Mouse (Mus musculus): ENCODE measurements at regions not wholly inside any gene's neighbourhood (a gene's known extent, or its start where the extent isn't known, plus 50 kb on each side); places are given as distances from the start of the nearest gene placed in this dataset.

- Histone ChIP-seq H3K36me3 (ENCODE audit: control insufficient read depth, insufficient read depth, low read length) (no peaks in the 10 kb centered on the region), H3K9ac (ENCODE audit: low read length) (no peak overlapping the region), H3K9me3 (replicated peaks; ENCODE audit: control insufficient read depth, low read length) (no peaks in the 10 kb centered on the region), H3K4me3 (replicated peaks; ENCODE audit: low read length) (no peak overlapping the region), H3K4me2 (ENCODE audit: low read depth, low read length) (no peak overlapping the region), H3K27me3 (ENCODE audit: control insufficient read depth, insufficient read depth, low read length) (no peaks in the 10 kb centered on the region), H3K4me1 (ENCODE audit: control insufficient read depth, insufficient read depth, low read length) (no peaks in the 10 kb centered on the region), H3K27ac (ENCODE audit: low read length) (no peak overlapping the region)
- ATAC-seq (ENCODE audit: insufficient read depth, low FRiP score): no peak
- 76% methylated on average over 1 of the region's 1 CpGs for WGBS
Measured at GRCm38 (mm10) chr12:26770753-26771583, 302.0 kb downstream of the Cmpk2 start.

GRCm38 (mm10) chr12:26767551-26767950, 298.5 kb downstream of the Cmpk2 start:
- Histone ChIP-seq H3K4me2 (ENCODE audit: low read depth, low read length) (no peak overlapping the region), H3K9ac (ENCODE audit: low read length) (no peak overlapping the region), H3K27me3 (ENCODE audit: control insufficient read depth, insufficient read depth, low read length) (no peaks in the 10 kb centered on the region), H3K36me3 (ENCODE audit: control insufficient read depth, insufficient read depth, low read length) (no peaks in the 10 kb centered on the region), H3K9me3 (replicated peaks; ENCODE audit: control insufficient read depth, low read length) (no peaks in the 10 kb centered on the region), H3K4me3 (replicated peaks; ENCODE audit: low read length) (no peak overlapping the region), H3K4me1 (ENCODE audit: control insufficient read depth, insufficient read depth, low read length) (no peaks in the 10 kb centered on the region), H3K27ac (ENCODE audit: low read length) (no peak overlapping the region)
- no peak for ATAC-seq (ENCODE audit: insufficient read depth, low FRiP score)
- 67% methylated on average over 3 of the region's 3 CpGs for WGBS

GRCm38 (mm10) chr12:26758657-26759325, 289.8 kb downstream of the Cmpk2 start:
- Histone ChIP-seq H3K9me3 (replicated peaks; ENCODE audit: control insufficient read depth, low read length) (no peaks in the 10 kb centered on the region), H3K27me3 (ENCODE audit: control insufficient read depth, insufficient read depth, low read length) (no peaks in the 10 kb centered on the region), H3K27ac (ENCODE audit: low read length) (no peak overlapping the region), H3K4me3 (replicated peaks; ENCODE audit: low read length) (no peak overlapping the region), H3K9ac (ENCODE audit: low read length) (no peak overlapping the region), H3K36me3 (ENCODE audit: control insufficient read depth, insufficient read depth, low read length) (no peaks in the 10 kb centered on the region), H3K4me1 (ENCODE audit: control insufficient read depth, insufficient read depth, low read length) (no peaks in the 10 kb centered on the region), H3K4me2 (ENCODE audit: low read depth, low read length) (no peak overlapping the region)
- WGBS: 57% methylated on average over 9 of the region's 9 CpGs
- no peak for ATAC-seq (ENCODE audit: insufficient read depth, low FRiP score)

- 30% methylated on average over 2 of the region's 2 CpGs for WGBS
- no peaks in the 10 kb centered on the region for H3K4me1 ChIP-seq (ENCODE audit: control insufficient read depth, insufficient read depth, low read length)
Measured at GRCm38 (mm10) chr12:26756284-26756683, 287.3 kb downstream of the Cmpk2 start.

GRCm38 (mm10) chr12:26754611-26755010, 285.6 kb downstream of the Cmpk2 start:
- Histone ChIP-seq H3K27ac (ENCODE audit: low read length) (no peak overlapping the region), H3K4me1 (ENCODE audit: control insufficient read depth, insufficient read depth, low read length) (no peaks in the 10 kb centered on the region), H3K36me3 (ENCODE audit: control insufficient read depth, insufficient read depth, low read length) (no peaks in the 10 kb centered on the region), H3K9me3 (replicated peaks; ENCODE audit: control insufficient read depth, low read length) (no peaks in the 10 kb centered on the region), H3K4me3 (replicated peaks; ENCODE audit: low read length) (no peak overlapping the region), H3K27me3 (ENCODE audit: control insufficient read depth, insufficient read depth, low read length) (no peaks in the 10 kb centered on the region), H3K4me2 (ENCODE audit: low read depth, low read length) (no peak overlapping the region), H3K9ac (ENCODE audit: low read length) (no peak overlapping the region)
- ATAC-seq (ENCODE audit: insufficient read depth, low FRiP score): no peak
- 82% methylated on average over 2 of the region's 2 CpGs for WGBS

More at GRCm38 (mm10) chr12:26756284-26756683, 287.3 kb downstream of the Cmpk2 start:
- Histone ChIP-seq H3K27me3 (ENCODE audit: control insufficient read depth, insufficient read depth, low read length) (no peaks in the 10 kb centered on the region), H3K36me3 (ENCODE audit: control insufficient read depth, insufficient read depth, low read length) (no peaks in the 10 kb centered on the region), H3K4me2 (ENCODE audit: low read depth, low read length) (no peak overlapping the region), H3K9me3 (replicated peaks; ENCODE audit: control insufficient read depth, low read length) (no peaks in the 10 kb centered on the region), H3K4me3 (replicated peaks; ENCODE audit: low read length) (no peak overlapping the region), H3K27ac (ENCODE audit: low read length) (no peak overlapping the region), H3K9ac (ENCODE audit: low read length) (no peak overlapping the region)
- ATAC-seq (ENCODE audit: insufficient read depth, low FRiP score): no peak

- H3K27me3 ChIP-seq (ENCODE audit: control insufficient read depth, insufficient read depth, low read length): no peaks in the 10 kb centered on the region
- no peak overlapping the region for H3K9ac ChIP-seq (ENCODE audit: low read length)
- no peak for ATAC-seq (ENCODE audit: insufficient read depth, low FRiP score)
- H3K36me3 ChIP-seq (ENCODE audit: control insufficient read depth, insufficient read depth, low read length): no peaks in the 10 kb centered on the region
- WGBS: 33% methylated on average over 3 of the region's 3 CpGs
- H3K4me2 ChIP-seq (ENCODE audit: low read depth, low read length): no peak overlapping the region
- no peaks in the 10 kb centered on the region for H3K4me1 ChIP-seq (ENCODE audit: control insufficient read depth, insufficient read depth, low read length)
- H3K27ac ChIP-seq (ENCODE audit: low read length): no peak overlapping the region
- no peak overlapping the region for H3K4me3 ChIP-seq (replicated peaks; ENCODE audit: low read length)
- H3K9me3 ChIP-seq (replicated peaks; ENCODE audit: control insufficient read depth, low read length): no peaks in the 10 kb centered on the region
Measured at GRCm38 (mm10) chr12:26734558-26734897, 265.5 kb downstream of the Cmpk2 start.

GRCm38 (mm10) chr12:26733822-26734557, 265.0 kb downstream of the Cmpk2 start:
- ATAC-seq (ENCODE audit: insufficient read depth, low FRiP score): no peak
- no peak overlapping the region for H3K9ac ChIP-seq (ENCODE audit: low read length)
- H3K27me3 ChIP-seq (ENCODE audit: control insufficient read depth, insufficient read depth, low read length): no peaks in the 10 kb centered on the region
- no peak overlapping the region for H3K4me2 ChIP-seq (ENCODE audit: low read depth, low read length)
- 23% methylated on average over 4 of the region's 4 CpGs for WGBS
- H3K4me3 ChIP-seq (replicated peaks; ENCODE audit: low read length): no peak overlapping the region
- no peaks in the 10 kb centered on the region for H3K36me3 ChIP-seq (ENCODE audit: control insufficient read depth, insufficient read depth, low read length)
- no peaks in the 10 kb centered on the region for H3K4me1 ChIP-seq (ENCODE audit: control insufficient read depth, insufficient read depth, low read length)
- no peak overlapping the region for H3K27ac ChIP-seq (ENCODE audit: low read length)
- H3K9me3 ChIP-seq (replicated peaks; ENCODE audit: control insufficient read depth, low read length): no peaks in the 10 kb centered on the region

GRCm38 (mm10) chr12:26723399-26723798, 254.4 kb downstream of the Cmpk2 start:
- Histone ChIP-seq H3K4me1 (ENCODE audit: control insufficient read depth, insufficient read depth, low read length) (no peaks in the 10 kb centered on the region), H3K36me3 (ENCODE audit: control insufficient read depth, insufficient read depth, low read length) (no peaks in the 10 kb centered on the region), H3K4me3 (replicated peaks; ENCODE audit: low read length) (no peak overlapping the region), H3K27ac (ENCODE audit: low read length) (no peak overlapping the region), H3K27me3 (ENCODE audit: control insufficient read depth, insufficient read depth, low read length) (no peaks in the 10 kb centered on the region), H3K9ac (ENCODE audit: low read length) (no peak overlapping the region), H3K9me3 (replicated peaks; ENCODE audit: control insufficient read depth, low read length) (no peaks in the 10 kb centered on the region), H3K4me2 (ENCODE audit: low read depth, low read length) (no peak overlapping the region)
- 32% methylated on average over 1 of the region's 1 CpGs for WGBS
- no peak for ATAC-seq (ENCODE audit: insufficient read depth, low FRiP score)

GRCm38 (mm10) chr12:26698838-26699237, 229.8 kb downstream of the Cmpk2 start:
- Histone ChIP-seq H3K27ac (ENCODE audit: low read length) (no peak overlapping the region), H3K4me1 (ENCODE audit: control insufficient read depth, insufficient read depth, low read length) (no peaks in the 10 kb centered on the region), H3K9me3 (replicated peaks; ENCODE audit: control insufficient read depth, low read length) (no peaks in the 10 kb centered on the region; the same call in 1 of the 2 replicates), H3K36me3 (ENCODE audit: control insufficient read depth, insufficient read depth, low read length) (no peaks in the 10 kb centered on the region), H3K4me3 (replicated peaks; ENCODE audit: low read length) (no peak overlapping the region), H3K4me2 (ENCODE audit: low read depth, low read length) (no peak overlapping the region), H3K9ac (ENCODE audit: low read length) (no peak overlapping the region), H3K27me3 (ENCODE audit: control insufficient read depth, insufficient read depth, low read length) (no peaks in the 10 kb centered on the region)
- ATAC-seq (ENCODE audit: insufficient read depth, low FRiP score): no peak
- WGBS: 73% methylated on average over 1 of the region's 1 CpGs
